ENCODE assay signal across 17 mouse cellular contexts in the genomic region with DNA sequence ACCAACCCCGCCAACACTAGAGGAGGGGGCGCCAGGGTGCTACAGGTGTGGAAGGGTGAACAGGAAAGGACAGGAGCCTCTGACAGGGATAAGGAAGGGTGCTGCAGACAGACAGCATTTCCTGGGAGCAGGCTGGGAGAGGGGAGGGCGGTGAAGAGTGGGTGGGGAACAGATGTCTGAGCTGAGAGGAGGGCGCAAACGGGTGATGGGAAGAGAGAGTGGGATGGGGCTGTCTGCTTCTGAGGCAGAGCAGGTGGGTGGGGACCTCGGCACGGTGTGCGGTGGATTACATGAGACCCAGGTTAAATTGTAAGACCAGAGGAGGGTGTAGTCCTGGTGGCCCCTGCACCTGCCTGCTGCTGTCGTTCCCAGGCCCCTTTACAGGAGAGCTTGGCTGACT. TPM values are rescaled to one million over a fixed set of nuclear protein-coding genes. Genes with fewer than 3 reads are reported as not detected.
DNase-seq lines count a peak whose midpoint lies in the region; ATAC-seq and TF ChIP-seq lines count a peak whose summit lies in the region.
"Had no signal": no experiment of that assay in that cellular context is flagged by ENCODE, and none has a peak within 500 bp of the region (broad histone marks: within the 10 kb centered on the region; RNA-seq: fewer than 3 reads in every experiment).

No protein-coding gene starts in this region.

- H3K27ac ChIP-seq in cortical plate, adult 2 months (ENCODE audit: insufficient read depth, low read length): peak overlapping the region; percentile 82
- H3K27ac ChIP-seq: heart, embryonic 10.5 days; hindbrain, embryonic 12.5 days; kidney, embryonic 15.5 days; limb, embryonic 12.5 days; macrophage; midbrain, embryonic 15.5 days; neural tube, embryonic 12.5 days had no signal

- no peak for TF ChIP-seq POLR2A in cortical plate, adult 2 months (IDR thresholded peaks at IDR 0.05; ENCODE audit: extremely low read depth, insufficient read depth, low read length)

- no peaks in the 10 kb centered on the region for H3K4me1 ChIP-seq in G1E (ENCODE audit: insufficient read depth, low read depth, low read length)
- peaks cover 6% of the 10 kb centered on the region; the same call in 1 of the 2 replicates for H3K4me1 ChIP-seq in cortical plate, adult 2 months (ENCODE audit: control insufficient read depth, insufficient read depth, low read length)

- intact Hi-C loops in left cerebral cortex, postnatal 36 days (cut with DNase I): loop anchor here (5.0 kb wide), 3 partner anchors 43 to 178 kb away; no protein-coding TSS in a partner anchor

- TF ChIP-seq CTCF in G1E (IDR thresholded peaks at IDR 0.05; ENCODE audit: low read depth, low read length): no peak
- TF ChIP-seq CTCF in cortical plate, adult 2 months (IDR thresholded peaks at IDR 0.05; ENCODE audit: extremely low read depth, insufficient read depth, low read length): no peak

- peaks cover 77% of the 10 kb centered on the region for H3K9me3 ChIP-seq in G1E (replicated peaks)
- H3K9me3 ChIP-seq: heart, embryonic 10.5 days; hindbrain, embryonic 12.5 days; kidney, embryonic 15.5 days; midbrain, embryonic 15.5 days; neural tube, embryonic 12.5 days had no signal

- H3K27me3 ChIP-seq in G1E (ENCODE audit: insufficient read depth, low read length): no peaks in the 10 kb centered on the region
- H3K27me3 ChIP-seq: Patski had no signal

- ATAC-seq in G1E (ENCODE audit: extremely low read depth, insufficient number of reproducible peaks, low FRiP score, poor library complexity, severe bottlenecking): no peak
- no peak for ATAC-seq in inflammation-experienced regulatory T-cells, adult 6 months
- ATAC-seq: midbrain, embryonic 15.5 days; Patski had no signal

- H3K4me3 ChIP-seq in G1E (ENCODE audit: low read depth, low read length): peak overlapping the region; percentile 8; the same call in 1 of the 2 replicates
- no peak overlapping the region for H3K4me3 ChIP-seq in cortical plate, adult 2 months (ENCODE audit: insufficient read depth, low read length)
- H3K4me3 ChIP-seq: heart, embryonic 10.5 days; hindbrain, embryonic 12.5 days; kidney, embryonic 15.5 days; limb, embryonic 12.5 days; midbrain, embryonic 15.5 days; neural tube, embryonic 12.5 days had no signal

- DNase-seq in G1E (ENCODE audit: low spot score): no peak
- peak; percentile 68 to 72 for DNase-seq in layer of hippocampus, adult 8-10 months (ENCODE audit: low spot score in 2 of 2)
- peak; percentile 72 to 78 for DNase-seq in left cerebral cortex, postnatal 36 days (ENCODE audit: low spot score in 2 of 2)
- DNase-seq in testis, postnatal 10 days (ENCODE audit: low spot score): no peak
- no peak for DNase-seq in heart, adult 18-20 months
- DNase-seq: thymus, postnatal 4 days had no signal

- no peaks in the 10 kb centered on the region for H3K36me3 ChIP-seq in G1E (replicated peaks)
- H3K36me3 ChIP-seq: heart, embryonic 10.5 days; hindbrain, embryonic 12.5 days; kidney, embryonic 15.5 days; limb, embryonic 12.5 days; midbrain, embryonic 15.5 days; neural tube, embryonic 12.5 days had no signal

RNA-seq across cellular contexts. Expression of a gene that starts 39.9 kb away (rescaled TPM):
- total RNA-seq in G1E (2014; fragmentation: Nextera tagmentation) (not detected in 2 replicates), G1E (2017) (under 0.01 and 0.27 TPM in 2 replicates)
- not detected in 2 replicates for polyA plus RNA-seq in G1E (2012)
- polyA plus RNA-seq in cortical plate, adult 2 months (2012; rRNA removed): 111 and 115 TPM in 2 replicates
- 100 to 1,000 TPM; 205 to 269 (median 234) TPM for total RNA-seq in layer of hippocampus, adult 8-10 months (2022)
- 100 to 1,000 TPM; 222 to 250 TPM for total RNA-seq in left cerebral cortex, postnatal 36 days (2021)
- total RNA-seq in heart, adult 18-20 months (2021): not detected
- polyA plus RNA-seq in inflammation-experienced regulatory T-cells, adult 6 months (2017; shearing (Covaris generic)): 1 to 10 TPM in 1 of 3 experiments, under 1 TPM in 2; 0.14 to 1.1 (median 0.78) TPM
- total RNA-seq: common myeloid progenitor, adult 5-6 weeks had no signal
- polyA plus RNA-seq: macrophage had no signal

Comparison
In these comparisons a context has a peak if more than half of its experiments do, and no peak if none do; other contexts are left out.
1. DNase-seq: peak in layer of hippocampus, adult 8-10 months (2 of 2) and left cerebral cortex, postnatal 36 days (2 of 2); none in G1E (single experiment), testis, postnatal 10 days (single experiment) and heart, adult 18-20 months (0 of 2).
2. RNA of a gene that starts 39.9 kb away (total RNA-seq): 222 to 250 TPM in left cerebral cortex, postnatal 36 days and 205 to 269 TPM in layer of hippocampus, adult 8-10 months; under 0.01 to 0.27 TPM in G1E and not detected in heart, adult 18-20 months; every median in the first group is over 100 times any median in the second.